Mouse (Mus musculus): Measurements from ENCODE around the gene Me1. TPM values are rescaled to one million over a fixed set of nuclear protein-coding genes. Genes with fewer than 3 reads are reported as not detected.
A peak's percentile ranks its signal among the peaks of the same experiment; 100 is the strongest.

Gene Me1
- total RNA-seq, 2 experiments from 2014 or later, result 47.7 to 51.6 TPM

DNA sequence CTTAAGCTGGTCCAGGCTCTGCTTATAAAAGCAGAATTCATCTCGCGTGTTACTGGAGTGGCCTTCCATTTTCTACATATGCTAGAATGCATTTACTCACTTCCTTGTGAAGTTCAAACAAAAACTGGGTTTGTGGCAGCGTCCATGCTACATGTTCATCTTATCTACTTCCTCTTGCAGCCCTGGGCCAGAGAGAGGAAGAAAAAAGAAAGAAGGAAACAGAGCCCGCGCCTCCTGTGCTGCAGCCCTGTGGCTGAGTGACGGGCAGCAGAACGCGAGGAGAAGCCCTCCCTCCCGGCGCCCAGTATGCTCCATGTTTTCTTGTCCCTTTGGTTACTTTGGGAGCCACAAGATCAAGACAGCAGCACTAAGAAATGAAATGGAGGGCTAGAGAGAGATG lies 116.1 kb downstream of the Me1 start:
- intact Hi-C loops (cut with DNase I), result loop anchor here (10.0 kb wide), 1 partner anchor 805 kb away; no protein-coding TSS in a partner anchor
- DNase-seq (ENCODE audit: extremely low spot score in 1 of 2, low spot score in 2 of 2), result no peak
- Histone ChIP-seq H3K4me3 (no peak overlapping the region), H3K27ac (no peak overlapping the region)
- no peak for TF ChIP-seq CTCF (IDR thresholded peaks at IDR 0.05)

GRCm38 (mm10) chr9:86575178-86575577 lies 120.6 kb downstream of the Me1 start:
- Histone ChIP-seq H3K27ac (no peak overlapping the region), H3K4me3 (no peak overlapping the region)
- DNase-seq (ENCODE audit: extremely low spot score in 1 of 2, low spot score in 2 of 2), result no peak
- intact Hi-C loops (cut with DNase I), result loop anchor here (10.0 kb wide), 1 partner anchor 800 kb away; no protein-coding TSS in a partner anchor
- no peak for TF ChIP-seq CTCF (IDR thresholded peaks at IDR 0.05)

- no peak overlapping the region for H3K4me3 ChIP-seq
- TF ChIP-seq CTCF (IDR thresholded peaks at IDR 0.05), result no peak
- no peak overlapping the region for H3K27ac ChIP-seq
- intact Hi-C loops (cut with DNase I), result loop anchor here (5.0 to 10.0 kb wide), 2 partner anchors 799 to 826 kb away; partner anchors contain the start of gene Ibtk
- DNase-seq (ENCODE audit: extremely low spot score in 1 of 2, low spot score in 2 of 2), result no peak
Measured at GRCm38 (mm10) chr9:86573616-86574303, 122.0 kb downstream of the Me1 start.

- no peak overlapping the region; the same call in 1 of the 2 replicates for H3K27ac ChIP-seq
- peak; percentile 72 to 79 for DNase-seq (ENCODE audit: extremely low spot score in 1 of 2, low spot score in 2 of 2)
- intact Hi-C loops (cut with DNase I), result loop anchor here (5.0 to 10.0 kb wide), 2 partner anchors 798 to 825 kb away; partner anchors contain the start of gene Ibtk
- H3K4me3 ChIP-seq, result peak overlapping the region; percentile 96
- peak; percentile 82 for TF ChIP-seq CTCF (IDR thresholded peaks at IDR 0.05)
Measured at GRCm38 (mm10) chr9:86572636-86573291, 123.0 kb downstream of the Me1 start.

DNA sequence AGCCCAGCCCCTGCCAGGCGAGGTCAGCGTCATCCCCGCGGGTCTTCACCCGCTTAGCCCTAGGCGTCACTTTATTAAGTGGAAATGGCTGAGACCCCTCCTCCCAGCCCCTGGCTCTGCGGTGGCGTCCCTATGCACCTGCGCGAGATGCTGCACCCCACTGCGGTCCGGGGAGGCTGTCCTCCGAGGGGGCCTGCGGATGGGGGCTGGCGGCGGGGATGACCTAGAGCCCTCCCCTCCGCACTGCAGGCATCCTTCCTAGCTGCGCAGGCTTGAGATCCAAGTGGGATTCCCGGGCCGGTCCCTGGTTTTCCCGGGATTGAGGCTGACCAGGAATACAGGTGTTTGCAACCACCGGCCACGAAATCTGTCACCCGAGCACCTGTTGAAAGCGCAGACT lies 123.6 kb downstream of the Me1 start:
- TF ChIP-seq CTCF (IDR thresholded peaks at IDR 0.05), result no peak
- peak; percentile 40 to 49 for DNase-seq (ENCODE audit: extremely low spot score in 1 of 2, low spot score in 2 of 2)
- peak overlapping the region; percentile 79 for H3K27ac ChIP-seq
- intact Hi-C loops (cut with DNase I), result loop anchor here (5.0 to 10.0 kb wide), 2 partner anchors 797 to 825 kb away; partner anchors contain the start of gene Ibtk
- H3K4me3 ChIP-seq, result peak overlapping the region; percentile 96

GRCm38 (mm10) chr9:86571540-86572135 lies 124.1 kb downstream of the Me1 start, which contains the start of the genes Pgm3 and Rwdd2a:
Gene Pgm3 (minus strand): TSS chr9:86571842.
Gene Rwdd2a (plus strand): TSS chr9:86571991.
- peak within 1 kb of the TSS; percentile 96 for H3K4me3 ChIP-seq
- peak; percentile 95 to 97 for DNase-seq (ENCODE audit: extremely low spot score in 1 of 2, low spot score in 2 of 2)
- TF ChIP-seq CTCF (IDR thresholded peaks at IDR 0.05), result no peak
- peak within 1 kb of the TSS; percentile 85 for H3K27ac ChIP-seq
- intact Hi-C loops (cut with DNase I), result loop anchor here (1.0 to 10.0 kb wide), 3 partner anchors 104 to 824 kb away; partner anchors contain the start of genes Dop1a and Ibtk

DNA sequence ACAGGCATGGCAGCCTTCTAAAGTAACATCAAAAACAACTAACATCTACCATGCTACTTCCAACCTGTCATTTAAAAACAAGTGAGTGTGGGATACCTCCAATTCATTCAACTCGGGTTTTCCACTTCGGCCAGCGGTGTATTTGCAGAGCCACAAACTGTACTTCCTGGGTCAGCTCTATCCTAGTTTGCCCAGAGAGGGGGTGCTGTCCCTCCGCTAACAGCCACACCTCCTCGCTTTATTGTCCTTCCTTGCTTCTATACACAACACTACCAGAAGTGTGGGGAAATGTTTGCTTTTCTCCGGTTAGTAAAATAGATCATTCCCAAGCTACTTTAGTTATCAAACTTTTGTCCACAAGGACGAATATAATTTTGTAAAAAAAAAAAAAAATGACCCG lies 124.8 kb downstream of the Me1 start:
- no peak for DNase-seq (ENCODE audit: extremely low spot score in 1 of 2, low spot score in 2 of 2)
- Histone ChIP-seq H3K4me3 (peak overlapping the region; percentile 96), H3K27ac (no peak overlapping the region)
- no peak for TF ChIP-seq CTCF (IDR thresholded peaks at IDR 0.05)
- intact Hi-C loops (cut with DNase I), result loop anchor here (1.0 to 10.0 kb wide), 3 partner anchors 104 to 824 kb away; partner anchors contain the start of genes Dop1a and Ibtk

DNA sequence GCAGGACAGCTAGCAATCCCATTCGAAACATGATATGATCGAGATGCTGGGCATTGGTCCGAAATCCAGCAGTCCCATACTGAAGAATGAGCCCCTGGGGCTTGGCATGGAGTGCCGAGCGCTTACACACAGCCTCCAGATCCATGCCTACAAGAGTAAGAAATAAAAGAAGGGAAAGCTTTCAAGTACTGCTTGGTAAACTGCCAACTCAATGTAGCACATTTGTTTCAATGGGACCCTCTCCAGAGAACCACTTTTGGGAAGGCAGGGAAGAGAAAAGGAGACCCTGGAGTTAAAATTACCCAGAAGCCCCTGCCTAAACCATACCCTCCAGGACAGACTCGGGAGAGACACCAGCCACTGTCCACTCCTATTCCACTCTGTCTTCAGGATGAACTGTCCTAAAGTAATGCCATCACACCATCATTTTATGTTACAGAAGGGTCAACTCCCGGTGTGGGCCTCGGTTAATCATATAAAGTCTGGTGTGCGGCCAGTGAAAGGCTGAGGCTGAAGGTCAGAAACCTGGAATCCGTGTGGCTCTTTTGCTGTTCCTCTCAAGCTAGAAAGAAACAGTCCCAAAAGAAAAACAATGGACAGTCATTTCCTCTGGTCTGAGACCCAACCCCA lies 125.4 kb downstream of the Me1 start:
- intact Hi-C loops (cut with DNase I), result loop anchor here (5.0 to 10.0 kb wide), 2 partner anchors 796 to 823 kb away; partner anchors contain the start of gene Ibtk
- H3K4me3 ChIP-seq, result no peak overlapping the region

GRCm38 (mm10) chr9:86569314-86569910 lies 126.3 kb downstream of the Me1 start:
- no peak for DNase-seq (ENCODE audit: extremely low spot score in 1 of 2, low spot score in 2 of 2)
- intact Hi-C loops (cut with DNase I), result no loop called here
- no peak for TF ChIP-seq CTCF (IDR thresholded peaks at IDR 0.05)
- no peak overlapping the region for H3K27ac ChIP-seq
- no peak overlapping the region for H3K4me3 ChIP-seq

More for the DNA sequence above, 125.4 kb downstream of the Me1 start:
- TF ChIP-seq CTCF (IDR thresholded peaks at IDR 0.05), result no peak
- DNase-seq (ENCODE audit: extremely low spot score in 1 of 2, low spot score in 2 of 2), result no peak
- H3K27ac ChIP-seq, result no peak overlapping the region

DNA sequence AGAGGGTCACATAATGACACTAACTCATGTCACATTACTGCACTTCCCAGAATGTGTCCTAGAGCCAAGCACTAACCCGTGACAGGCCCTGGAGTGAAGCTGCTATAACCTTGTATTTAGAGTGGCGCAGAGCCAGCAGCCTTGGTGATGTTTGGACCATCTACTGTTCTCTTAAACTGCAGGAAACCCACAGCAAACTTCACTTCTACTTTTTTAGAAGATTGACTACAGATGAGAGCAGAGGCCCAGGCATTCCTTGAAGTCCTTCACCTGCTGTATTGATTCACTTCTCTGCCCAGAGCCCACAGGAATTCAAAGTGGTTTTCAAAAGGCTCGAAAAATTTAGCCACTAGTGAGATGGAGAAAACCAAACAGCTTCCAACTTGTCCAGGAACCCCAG lies 135.2 kb downstream of the Me1 start:
- no peak for TF ChIP-seq CTCF (IDR thresholded peaks at IDR 0.05)
- DNase-seq (ENCODE audit: extremely low spot score in 1 of 2, low spot score in 2 of 2), result no peak
- Histone ChIP-seq H3K27ac (no peak overlapping the region), H3K4me3 (no peak overlapping the region)
- intact Hi-C loops (cut with DNase I), result no loop called here

- intact Hi-C loops (cut with DNase I), result loop anchor here (5.0 kb wide), 1 partner anchor 42 kb away; no protein-coding TSS in a partner anchor
Measured at GRCm38 (mm10) chr9:86554641-86555040, 141.1 kb downstream of the Me1 start.

More at GRCm38 (mm10) chr9:86554641-86555040, 141.1 kb downstream of the Me1 start:
- TF ChIP-seq CTCF (IDR thresholded peaks at IDR 0.05), result no peak
- no peak for DNase-seq (ENCODE audit: extremely low spot score in 1 of 2, low spot score in 2 of 2)
- Histone ChIP-seq H3K4me3 (no peak overlapping the region), H3K27ac (no peak overlapping the region)
